Comparison of ENCODE assay signal across 22 mouse cellular contexts in the genomic region with DNA sequence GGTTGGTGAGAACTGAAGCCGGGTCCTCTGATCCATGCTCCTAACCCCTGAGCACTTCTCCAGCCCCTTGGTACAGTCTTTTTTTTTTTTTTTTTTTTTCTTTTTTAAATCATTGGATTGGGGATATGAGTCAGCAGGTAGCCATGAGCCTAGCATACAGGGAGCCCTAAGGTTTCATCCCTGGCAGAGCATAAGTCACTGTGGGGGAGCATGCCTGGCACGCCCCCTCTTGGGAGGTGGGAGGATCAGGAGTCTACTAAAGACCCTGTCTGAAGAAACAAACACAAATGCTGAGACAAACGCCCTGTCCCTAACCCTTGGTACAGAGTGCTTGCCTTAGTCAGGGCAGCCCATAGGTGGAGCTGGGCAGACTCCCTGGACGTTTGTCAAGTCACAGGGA. TPM values are rescaled to one million over a fixed set of nuclear protein-coding genes. Genes with fewer than 3 reads are reported as not detected.
"Had no signal": no experiment of that assay in that cellular context is flagged by ENCODE, and none has a peak within 500 bp of the region (broad histone marks: within the 10 kb centered on the region; RNA-seq: fewer than 3 reads in every experiment).

No protein-coding gene starts in this region.

- DNase-seq: kidney, adult 18-20 months; kidney, adult 9 months; kidney, postnatal 10 days; kidney, postnatal 36 days; layer of hippocampus, postnatal 36 days; lung, adult 18-20 months; lung, postnatal 10 days; lung, postnatal 36 days; right cerebral cortex, adult 18-20 months; right cerebral cortex, postnatal 14 days; right cerebral cortex, postnatal 4 days had no signal

- ATAC-seq: intestine, embryonic 16.5 days; midbrain, embryonic 13.5 days; midbrain, embryonic 16.5 days had no signal

- H3K4me2 ChIP-seq: lung, embryonic 15.5 days; midbrain, embryonic 13.5 days; stomach, embryonic 15.5 days had no signal

- H3K9me3 ChIP-seq: lung, embryonic 15.5 days; midbrain, embryonic 10.5 days; midbrain, embryonic 13.5 days; stomach, embryonic 15.5 days had no signal

- H3K9ac ChIP-seq: liver, embryonic 14.5 days; lung, embryonic 15.5 days; midbrain, embryonic 13.5 days; stomach, embryonic 15.5 days had no signal

- H3K4me3 ChIP-seq: left cerebral cortex, adult 2 months; lung, embryonic 15.5 days; midbrain, embryonic 10.5 days; midbrain, embryonic 13.5 days; stomach, embryonic 15.5 days had no signal

- H3K27ac ChIP-seq: left cerebral cortex, adult 2 months; liver, embryonic 14.5 days; lung, embryonic 15.5 days; midbrain, embryonic 10.5 days; midbrain, embryonic 13.5 days; stomach, embryonic 15.5 days had no signal

- H3K36me3 ChIP-seq: lung, embryonic 15.5 days; midbrain, embryonic 10.5 days; midbrain, embryonic 13.5 days; stomach, embryonic 15.5 days had no signal

RNA-seq across cellular contexts. Expression of gene Il12rb1, which starts 3.8 kb away (rescaled TPM):
- polyA plus RNA-seq: limb, embryonic 11.5 days; midbrain, embryonic 13.5 days; neural tube, embryonic 11.5 days; neural tube, embryonic 14.5 days had no signal
